Mouse (Mus musculus) midbrain, embryonic 15.5 days (tissue): ENCODE data around the gene Fam151a. TPM values are rescaled to one million over a fixed set of nuclear protein-coding genes. Genes with fewer than 3 reads are reported as not detected.
A peak's percentile ranks its signal among the peaks of the same experiment; 100 is the strongest.

Experiments used
- ATAC-seq: fragments of 200-750 bp; cut with Nextera tagmentation; replicated peaks from 2 replicates; pipeline ENCODE4 v1.8.0; 2017; ENCODE audit warnings: moderate TSS enrichment
- H3K27ac ChIP-seq: fragments of 300-500 bp; sonication (generic); 2 replicates; pipeline ENCODE4 v1.5.1; 2015; ENCODE audit warnings: mild to moderate bottlenecking, inconsistent platforms
- H3K27me3 ChIP-seq: fragments of 300-500 bp; sonication (generic); replicated peaks from 2 replicates; pipeline ENCODE4 v1.6.1; 2015; ENCODE audit warnings: inconsistent platforms
- H3K36me3 ChIP-seq: fragments of 300-500 bp; sonication (generic); replicated peaks from 2 replicates; pipeline ENCODE4 v1.6.1; 2015; ENCODE audit warnings: inconsistent platforms
- H3K4me1 ChIP-seq: fragments of 300-500 bp; sonication (generic); 2 replicates; pipeline ENCODE4 v1.6.1; 2015; ENCODE audit warnings: inconsistent platforms
- H3K4me2 ChIP-seq: fragments of 300-500 bp; sonication (generic); 2 replicates; pipeline ENCODE4 v1.6.1; 2015; ENCODE audit warnings: inconsistent platforms, mild to moderate bottlenecking, moderate library complexity
- H3K4me3 ChIP-seq: fragments of 300-500 bp; sonication (generic); 2 replicates; pipeline ENCODE4 v1.5.1; 2015; ENCODE audit warnings: mild to moderate bottlenecking, inconsistent platforms
- H3K9ac ChIP-seq: fragments of 300-500 bp; sonication (generic); 2 replicates; pipeline ENCODE4 v1.6.1; 2015; ENCODE audit warnings: mild to moderate bottlenecking, inconsistent platforms
- H3K9me3 ChIP-seq: fragments of 300-500 bp; sonication (generic); 2 replicates; pipeline ENCODE4 v1.6.1; 2016; ENCODE audit warnings: inconsistent platforms
- WGBS: fragments of 180-500 bp; shearing (Covaris S2); methylation state at CpG from one replicate; pipeline ENCODE4 v1.1.7; 2015; ENCODE audit warnings: mixed read lengths; 5-methylcytosine and 5-hydroxymethylcytosine counted together
- polyA plus RNA-seq: library from polyadenylated mRNA; unstranded; fragments of >200 nt; fragmentation: Nextera tagmentation; extraction: Ambion mirVana; gene quantifications from 2 replicates; pipeline ENCODE4 v1.2.1, GENCODE M21; 2015

Fam151a gene
- not detected in 2 replicates for polyA plus RNA-seq

GRCm38 (mm10) chr4:106733636-106734035 lies at the start of gene Fam151a:
Gene Fam151a (plus strand): TSS chr4:106733889.
- Histone ChIP-seq H3K27ac (no peak within 1 kb of the TSS), H3K9ac (no peak within 1 kb of the TSS), H3K4me1 (no peaks in the 10 kb centered on the region), H3K4me3 (no peak within 1 kb of the TSS), H3K9me3 (no peaks in the 10 kb centered on the region), H3K36me3 (no peaks in the 10 kb centered on the region), H3K4me2 (no peak within 1 kb of the TSS), H3K27me3 (no peaks in the 10 kb centered on the region)
- 64% methylated on average over 4 of the region's 4 CpGs for WGBS
- ATAC-seq: no peak

GRCm38 (mm10) chr4:106688636-106689296 lies 44.9 kb upstream of the Fam151a start:
- H3K9me3 ChIP-seq: no peaks in the 10 kb centered on the region
- 53% methylated on average over 3 of the region's 3 CpGs for WGBS
- H3K4me2 ChIP-seq: no peak overlapping the region
- H3K27me3 ChIP-seq: 0 out of 2 replicates have a peak, but pooled peaks cover 6% of the 10 kb centered on the region
- H3K9ac ChIP-seq: no peak overlapping the region
- H3K27ac ChIP-seq: no peak overlapping the region
- H3K4me3 ChIP-seq: no peak overlapping the region
- H3K36me3 ChIP-seq: no peaks in the 10 kb centered on the region
- H3K4me1 ChIP-seq: no peaks in the 10 kb centered on the region
- no peak for ATAC-seq

- Histone ChIP-seq H3K9me3 (no peaks in the 10 kb centered on the region), H3K4me1 (no peaks in the 10 kb centered on the region; the same call in 1 of the 2 replicates), H3K9ac (no peak overlapping the region), H3K4me2 (no peak overlapping the region), H3K4me3 (no peak overlapping the region), H3K27ac (no peak overlapping the region), H3K36me3 (no peaks in the 10 kb centered on the region), H3K27me3 (0 out of 2 replicates have a peak, but pooled peaks cover 6% of the 10 kb centered on the region)
- ATAC-seq: no peak
- WGBS: 84% methylated on average over 15 of the region's 15 CpGs
These were observed 39.8 kb upstream of the Fam151a start for GRCm38 (mm10) chr4:106693841-106694430.

GRCm38 (mm10) chr4:106699989-106700388 lies 33.7 kb upstream of the Fam151a start:
- H3K27me3 ChIP-seq: no peaks in the 10 kb centered on the region
- H3K27ac ChIP-seq: peak overlapping the region; percentile 81
- peak; percentile 38; the same call in 1 of the 2 replicates for ATAC-seq
- WGBS: 20% methylated on average over 9 of the region's 9 CpGs
- H3K4me1 ChIP-seq: peaks cover 33% of the 10 kb centered on the region
- H3K9ac ChIP-seq: no peak overlapping the region
- no peaks in the 10 kb centered on the region for H3K36me3 ChIP-seq
- H3K4me2 ChIP-seq: no peak overlapping the region
- no peaks in the 10 kb centered on the region for H3K9me3 ChIP-seq
- H3K4me3 ChIP-seq: no peak overlapping the region

GRCm38 (mm10) chr4:106700798-106701197 lies 32.9 kb upstream of the Fam151a start:
- Histone ChIP-seq H3K9me3 (no peaks in the 10 kb centered on the region), H3K4me1 (peaks cover 40% of the 10 kb centered on the region), H3K9ac (no peak overlapping the region), H3K4me3 (no peak overlapping the region), H3K4me2 (peak overlapping the region; percentile 25), H3K27me3 (no peaks in the 10 kb centered on the region), H3K27ac (peak overlapping the region; percentile 81), H3K36me3 (no peaks in the 10 kb centered on the region)
- peak; percentile 45 for ATAC-seq
- WGBS: 34% methylated on average over 4 of the region's 4 CpGs

- Histone ChIP-seq H3K27ac (peak overlapping the region; percentile 40), H3K9me3 (no peaks in the 10 kb centered on the region), H3K27me3 (no peaks in the 10 kb centered on the region), H3K36me3 (no peaks in the 10 kb centered on the region), H3K4me2 (no peak overlapping the region), H3K4me1 (peaks cover 42% of the 10 kb centered on the region), H3K4me3 (no peak overlapping the region), H3K9ac (no peak overlapping the region)
- WGBS: 81% methylated on average over 10 of the region's 10 CpGs
- ATAC-seq: no peak
These were observed 29.7 kb upstream of the Fam151a start for GRCm38 (mm10) chr4:106703956-106704355.

GRCm38 (mm10) chr4:106704416-106704815 lies 29.3 kb upstream of the Fam151a start:
- Histone ChIP-seq H3K4me1 (peaks cover 42% of the 10 kb centered on the region), H3K9me3 (no peaks in the 10 kb centered on the region), H3K27ac (peak overlapping the region; percentile 40), H3K4me2 (no peak overlapping the region), H3K36me3 (no peaks in the 10 kb centered on the region), H3K4me3 (no peak overlapping the region), H3K9ac (peak overlapping the region; percentile 8; the same call in 1 of the 2 replicates), H3K27me3 (no peaks in the 10 kb centered on the region)
- peak; percentile 15; the same call in 1 of the 2 replicates for ATAC-seq
- WGBS: 58% methylated on average over 11 of the region's 11 CpGs

GRCm38 (mm10) chr4:106705096-106705665 lies 28.5 kb upstream of the Fam151a start:
- Histone ChIP-seq H3K4me3 (no peak overlapping the region), H3K4me1 (peaks cover 34% of the 10 kb centered on the region), H3K9ac (peak overlapping the region; percentile 8; the same call in 1 of the 2 replicates), H3K27ac (peak overlapping the region; percentile 40), H3K9me3 (no peaks in the 10 kb centered on the region), H3K4me2 (no peak overlapping the region), H3K27me3 (no peaks in the 10 kb centered on the region), H3K36me3 (no peaks in the 10 kb centered on the region)
- 20% methylated on average over 8 of the region's 8 CpGs for WGBS
- ATAC-seq: no peak

GRCm38 (mm10) chr4:106707957-106708356 lies 25.7 kb upstream of the Fam151a start:
- Histone ChIP-seq H3K36me3 (no peaks in the 10 kb centered on the region), H3K4me1 (peaks cover 21% of the 10 kb centered on the region), H3K4me2 (no peak overlapping the region), H3K4me3 (no peak overlapping the region), H3K27me3 (no peaks in the 10 kb centered on the region), H3K9me3 (no peaks in the 10 kb centered on the region), H3K9ac (no peak overlapping the region), H3K27ac (no peak overlapping the region)
- ATAC-seq: peak; percentile 21; the same call in 1 of the 2 replicates
- 43% methylated on average over 5 of the region's 5 CpGs for WGBS

GRCm38 (mm10) chr4:106708408-106708807 lies 25.3 kb upstream of the Fam151a start:
- H3K27ac ChIP-seq: no peak overlapping the region
- H3K9me3 ChIP-seq: no peaks in the 10 kb centered on the region
- no peak overlapping the region for H3K9ac ChIP-seq
- no peak overlapping the region for H3K4me2 ChIP-seq
- WGBS: 2% methylated on average over 8 of the region's 8 CpGs
- no peaks in the 10 kb centered on the region for H3K36me3 ChIP-seq
- H3K27me3 ChIP-seq: no peaks in the 10 kb centered on the region
- H3K4me3 ChIP-seq: no peak overlapping the region
- ATAC-seq: peak; percentile 57
- H3K4me1 ChIP-seq: peaks cover 21% of the 10 kb centered on the region

GRCm38 (mm10) chr4:106713622-106714021 lies 20.1 kb upstream of the Fam151a start:
- H3K36me3 ChIP-seq: no peaks in the 10 kb centered on the region
- no peak for ATAC-seq

GRCm38 (mm10) chr4:106720631-106721030 lies 13.1 kb upstream of the Fam151a start:
- H3K36me3 ChIP-seq: no peaks in the 10 kb centered on the region
- no peak overlapping the region for H3K4me2 ChIP-seq
- no peak for ATAC-seq
- H3K9ac ChIP-seq: no peak overlapping the region
- no peak overlapping the region for H3K4me3 ChIP-seq
- H3K9me3 ChIP-seq: no peaks in the 10 kb centered on the region
- H3K4me1 ChIP-seq: no peaks in the 10 kb centered on the region
- no peaks in the 10 kb centered on the region for H3K27me3 ChIP-seq
- H3K27ac ChIP-seq: no peak overlapping the region
- WGBS: 84% methylated on average over 4 of the region's 4 CpGs

More at GRCm38 (mm10) chr4:106713622-106714021, 20.1 kb upstream of the Fam151a start:
- Histone ChIP-seq H3K4me2 (no peak overlapping the region), H3K4me3 (no peak overlapping the region), H3K27ac (no peak overlapping the region), H3K4me1 (no peaks in the 10 kb centered on the region), H3K9ac (no peak overlapping the region), H3K9me3 (no peaks in the 10 kb centered on the region), H3K27me3 (no peaks in the 10 kb centered on the region)
- WGBS: 88% methylated on average over 6 of the region's 6 CpGs
